Mouse (Mus musculus): ENCODE measurements around the gene Zscan4f. TPM values are rescaled to one million over a fixed set of nuclear protein-coding genes. Genes with fewer than 3 reads are reported as not detected.
"Not testable (repeated sequence)": the region's sequence is repeated elsewhere in the genome, so short reads cannot be mapped to it uniquely, and the experiment has no call there.

Zscan4f gene
- total RNA-seq (2014; rRNA removed) = not detected in 2 replicates
- not detected in 2 replicates for polyA plus RNA-seq (2012; rRNA removed)

DNA sequence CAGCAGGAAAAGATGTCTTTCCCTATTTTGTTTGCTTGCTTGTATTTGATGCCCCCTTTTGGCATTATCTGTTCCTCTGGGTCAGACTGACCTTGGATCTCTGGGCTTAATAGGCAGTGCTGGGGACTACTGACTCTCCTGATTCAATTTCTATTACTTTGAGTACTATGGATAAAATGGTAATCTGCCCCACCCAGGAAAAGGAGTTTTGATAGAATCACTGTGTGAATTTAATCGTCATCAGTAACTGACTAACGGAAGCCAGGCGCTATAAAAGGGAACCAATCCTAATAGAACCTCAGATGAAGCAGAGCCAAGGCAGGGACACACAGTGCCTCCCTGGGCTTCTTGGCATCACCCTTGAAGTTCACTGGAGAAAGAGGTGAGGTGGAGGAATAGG is at the start of gene Zscan4f:
Gene Zscan4f, plus strand, starts transcription at position 301 of the 400 bp plus-strand sequence.
- not testable (repeated sequence) for DNase-seq (ENCODE audit: extremely low read depth, low read depth, low spot score); H3K4me3 ChIP-seq (ENCODE audit: insufficient read depth, low read depth, low read length); H3K27ac ChIP-seq (replicated peaks; ENCODE audit: insufficient read depth, low read depth, low read length); H3K36me3 ChIP-seq (ENCODE audit: control insufficient read depth, insufficient read depth, low read length); H3K4me1 ChIP-seq (ENCODE audit: control insufficient read depth, insufficient read depth, low read length); H3K27me3 ChIP-seq (ENCODE audit: control insufficient read depth, insufficient read depth, low read length); H3K9ac ChIP-seq (ENCODE audit: low read depth, low read length); H3K79me2 ChIP-seq (ENCODE audit: control insufficient read depth, insufficient read depth, low read length)
- WGBS = 90% methylated on average over 3 of the region's 3 CpGs

DNA sequence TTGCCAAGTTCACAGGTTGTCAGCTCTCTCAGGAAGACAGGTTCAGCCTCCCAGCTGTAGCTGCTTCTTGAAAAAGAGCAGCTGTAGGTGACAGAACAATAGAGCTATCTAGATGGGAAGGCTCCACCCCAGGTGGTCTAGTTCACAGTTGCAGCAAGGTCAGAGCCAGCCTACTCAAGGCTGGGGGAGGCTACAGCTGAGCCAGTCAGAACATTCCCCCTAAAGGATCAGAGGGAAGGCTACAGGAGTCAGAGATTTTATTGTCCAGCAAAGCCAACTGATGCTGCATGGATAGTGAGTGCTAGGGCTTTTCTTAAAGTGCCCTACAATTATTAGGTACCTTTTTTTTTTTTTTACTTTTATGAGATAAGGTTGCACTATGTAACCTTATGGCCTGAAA is 13.1 kb upstream of the Zscan4f start:
- H3K27ac ChIP-seq (replicated peaks; ENCODE audit: insufficient read depth, low read depth, low read length); H3K36me3 ChIP-seq (ENCODE audit: control insufficient read depth, insufficient read depth, low read length): not testable (repeated sequence)

More for the DNA sequence above, 13.1 kb upstream of the Zscan4f start:
- not testable (repeated sequence) for DNase-seq (ENCODE audit: extremely low read depth, low read depth, low spot score); H3K9ac ChIP-seq (ENCODE audit: low read depth, low read length); H3K79me2 ChIP-seq (ENCODE audit: control insufficient read depth, insufficient read depth, low read length); H3K27me3 ChIP-seq (ENCODE audit: control insufficient read depth, insufficient read depth, low read length); H3K4me3 ChIP-seq (ENCODE audit: insufficient read depth, low read depth, low read length); H3K4me1 ChIP-seq (ENCODE audit: control insufficient read depth, insufficient read depth, low read length)

Other genes with a start within 250 kb of the Zscan4f start
- not detected in 2 replicates for gene Zscan4d, start 231.8 kb upstream of the Zscan4f start, total RNA-seq (2014; rRNA removed)
- gene Zscan4d, start 231.8 kb upstream of the Zscan4f start, polyA plus RNA-seq (2012; rRNA removed) = not detected in 2 replicates
- gene Zscan4e, start 87.2 kb upstream of the Zscan4f start, total RNA-seq (2014; rRNA removed) = not detected in 2 replicates
- not detected in 2 replicates for gene Zscan4e, start 87.2 kb upstream of the Zscan4f start, polyA plus RNA-seq (2012; rRNA removed)
- gene Zscan4-ps2, start 116.4 kb downstream of the Zscan4f start, total RNA-seq (2014; rRNA removed) = not detected in 2 replicates
- gene Zscan4-ps2, start 116.4 kb downstream of the Zscan4f start, polyA plus RNA-seq (2012; rRNA removed) = not detected in 2 replicates
- not detected in 2 replicates for gene Zscan4-ps3, start 211.4 kb downstream of the Zscan4f start, total RNA-seq (2014; rRNA removed)
- not detected in 2 replicates for gene Zscan4-ps3, start 211.4 kb downstream of the Zscan4f start, polyA plus RNA-seq (2012; rRNA removed)

All from liver, adult 2 months (tissue).